Mouse (Mus musculus): ENCODE results near the gene Prmt1.
A peak's percentile ranks its signal among the peaks of the same experiment; 100 is the strongest.

DNA sequence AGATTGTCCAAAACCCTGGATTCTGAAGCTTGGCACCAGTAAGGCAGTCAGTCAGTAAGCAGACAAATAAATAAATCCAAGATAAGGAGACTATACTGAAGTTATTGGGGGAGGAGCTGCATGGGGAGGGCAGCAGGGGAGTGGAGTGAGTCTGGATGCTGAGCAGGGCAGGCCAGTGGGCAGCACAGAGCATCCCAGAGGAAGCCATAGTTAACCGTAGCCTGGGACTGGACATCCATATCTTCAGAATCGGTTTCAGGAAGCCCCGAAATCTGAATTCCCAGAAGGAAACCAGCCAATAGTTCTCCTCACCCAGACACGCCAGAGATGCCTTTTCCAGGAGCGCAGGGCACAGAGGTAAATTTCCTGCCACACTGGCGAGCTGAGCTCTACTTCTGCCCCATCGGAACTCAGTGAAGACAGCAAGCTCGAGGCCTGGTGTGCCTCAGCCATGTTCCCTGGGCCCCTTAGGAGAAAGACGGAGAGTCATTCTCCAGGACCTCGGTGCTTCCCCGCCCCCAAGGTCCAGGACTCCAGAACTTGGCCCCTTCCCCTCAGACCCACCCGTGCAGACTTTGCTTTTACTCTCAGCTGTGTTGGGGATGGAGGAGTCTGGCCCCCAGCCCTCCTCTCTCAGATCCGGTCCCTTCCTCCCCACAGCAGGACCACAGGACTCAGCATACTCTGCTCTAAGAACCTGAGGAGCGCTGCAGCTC lies 12.8 kb downstream of the Prmt1 start:
- TF ChIP-seq REST (IDR thresholded peaks at IDR 0.05; ENCODE audit: insufficient read depth, insufficient read length) (no peak), POLR2A (IDR thresholded peaks at IDR 0.05; ENCODE audit: insufficient read length, low read depth) (no peak), MYOG (IDR thresholded peaks at IDR 0.05; ENCODE audit: control insufficient read depth in 1 of 3, insufficient read depth in 1 of 3, insufficient read length in 2 of 3, low read depth in 2 of 3) (no peak), POLR2AphosphoS2 (IDR thresholded peaks at IDR 0.05; ENCODE audit: insufficient read length, low read depth) (peak; percentile 27), TCF3 (IDR thresholded peaks at IDR 0.05; ENCODE audit: insufficient read length, low read depth) (no peak), TCF12 (IDR thresholded peaks at IDR 0.05; ENCODE audit: insufficient read depth, poor library complexity, severe bottlenecking) (no peak), USF1 (IDR thresholded peaks at IDR 0.05; ENCODE audit: low read depth) (no peak), MYOD1 (IDR thresholded peaks at IDR 0.05; ENCODE audit: control insufficient read depth in 1 of 3, insufficient read length in 2 of 3, low read depth in 2 of 3) (no peak)
